Comparison of ENCODE assay signal across 22 mouse cellular contexts in the genomic region with DNA sequence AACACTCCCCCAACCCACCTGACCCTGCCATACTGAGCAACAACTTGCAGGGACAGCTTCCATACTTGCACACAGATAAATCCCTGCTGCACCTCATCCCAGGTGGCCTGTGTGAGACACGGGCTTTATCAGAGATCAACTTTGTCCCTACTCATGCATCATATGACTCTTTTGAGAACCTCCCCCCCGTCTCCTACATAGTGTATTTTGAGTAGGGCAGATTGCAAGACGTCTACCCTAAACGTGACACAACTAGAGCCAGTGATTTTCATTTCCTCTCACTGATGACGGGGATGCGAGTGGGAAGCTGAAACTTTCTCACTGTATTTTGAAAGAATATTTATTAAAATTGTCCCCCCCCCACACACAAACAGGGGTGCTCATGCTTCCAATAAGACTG.
A peak's percentile ranks its signal among the peaks of the same experiment; 100 is the strongest.
DNase-seq lines count a peak whose midpoint lies in the region; ATAC-seq lines count a peak whose summit lies in the region.
"Had no signal": no experiment of that assay in that cellular context is flagged by ENCODE, and none has a peak within 500 bp of the region (broad histone marks: within the 10 kb centered on the region; RNA-seq: fewer than 3 reads in every experiment).

No protein-coding gene starts in this region.

- peak; percentile 32; the same call in 1 of the 2 replicates for ATAC-seq in granulocyte monocyte progenitor cell, adult 5-6 weeks (replicated peaks; ENCODE audit: poor library complexity, severe bottlenecking)
- peak; percentile 49; the same call in 1 of the 2 replicates for ATAC-seq in monocyte, adult 5-6 weeks (replicated peaks; ENCODE audit: insufficient number of reproducible peaks, low FRiP score, low TSS enrichment, poor library complexity, severe bottlenecking)
- ATAC-seq: forebrain, embryonic 14.5 days; forebrain, embryonic 16.5 days had no signal

- 0 out of 2 replicates have a peak overlapping the region, but pooled peaks have one; percentile 10 for H3K27ac ChIP-seq in macrophage
- H3K27ac ChIP-seq: embryonic facial prominence, embryonic 13.5 days; embryonic facial prominence, embryonic 15.5 days; forebrain, embryonic 10.5 days; forebrain, embryonic 12.5 days had no signal

- 33% methylated on average over 6 of the region's 6 CpGs for WGBS in macrophage (ENCODE audit: missing documents)

- H3K4me3 ChIP-seq in macrophage (ENCODE audit: inconsistent target): no peak overlapping the region
- H3K4me3 ChIP-seq: embryonic facial prominence, embryonic 13.5 days; embryonic facial prominence, embryonic 15.5 days; erythroblast, embryonic 14.5 days; forebrain, embryonic 10.5 days; forebrain, embryonic 12.5 days had no signal

- no peaks in the 10 kb centered on the region for H3K79me2 ChIP-seq in macrophage (ENCODE audit: inconsistent target)

- DNase-seq in liver: no peak
- no peak for DNase-seq in kidney, adult 11 months
- DNase-seq: adrenal gland, adult 2 months; adrenal gland, postnatal 10 days; adrenal gland, postnatal 25 days; cerebellum, adult 11 months; cerebellum, adult 18-20 months; cerebellum, adult 8-10 months; cerebellum, adult 9-11 months; cerebellum, postnatal 14 days; cerebellum, postnatal 36 days; embryo, embryonic 11 days had no signal

- H3K36me3 ChIP-seq in macrophage (ENCODE audit: inconsistent target): no peaks in the 10 kb centered on the region
- H3K36me3 ChIP-seq: embryonic facial prominence, embryonic 13.5 days; embryonic facial prominence, embryonic 15.5 days; forebrain, embryonic 10.5 days; forebrain, embryonic 12.5 days had no signal
